Mouse (Mus musculus) hindbrain, embryonic 13.5 days (tissue): ENCODE data around the gene Mmel1. TPM values are rescaled to one million over a fixed set of nuclear protein-coding genes. Genes with fewer than 3 reads are reported as not detected.

Source experiments
- ATAC-seq: fragments of 200-750 bp; cut with Nextera tagmentation; 2 replicates; pipeline ENCODE4 v1.8.0; 2017; ENCODE audit warnings: moderate TSS enrichment; ENCODE audit not compliant: low FRiP score
- H3K27ac ChIP-seq: fragments of 300-500 bp; sonication (generic); 2 replicates; pipeline ENCODE4 v1.5.1; 2015; ENCODE audit warnings: inconsistent platforms, mild to moderate bottlenecking, moderate library complexity
- H3K27me3 ChIP-seq: fragments of 300-500 bp; sonication (generic); 2 replicates; pipeline ENCODE4 v1.6.1; 2015; ENCODE audit warnings: mild to moderate bottlenecking, inconsistent platforms
- H3K36me3 ChIP-seq: fragments of 300-500 bp; sonication (generic); 2 replicates; pipeline ENCODE4 v1.6.1; 2015; ENCODE audit warnings: mild to moderate bottlenecking, inconsistent platforms
- H3K4me1 ChIP-seq: fragments of 300-500 bp; sonication (generic); replicated peaks from 2 replicates; pipeline ENCODE4 v1.6.1; 2015; ENCODE audit warnings: inconsistent platforms
- H3K4me2 ChIP-seq: fragments of 300-500 bp; sonication (generic); 2 replicates; pipeline ENCODE4 v1.6.1; 2015; ENCODE audit warnings: inconsistent platforms, mild to moderate bottlenecking, moderate library complexity
- H3K4me3 ChIP-seq: fragments of 300-500 bp; sonication (generic); 2 replicates; pipeline ENCODE4 v1.5.1; 2015; ENCODE audit warnings: mild to moderate bottlenecking, inconsistent platforms
- H3K9ac ChIP-seq: fragments of 300-500 bp; sonication (generic); 2 replicates; pipeline ENCODE4 v1.6.1; 2015; ENCODE audit warnings: mild to moderate bottlenecking, inconsistent platforms
- H3K9me3 ChIP-seq: fragments of 300-500 bp; sonication (generic); 2 replicates; pipeline ENCODE4 v1.6.1; 2016; ENCODE audit warnings: inconsistent platforms
- WGBS: fragments of 180-500 bp; shearing (Covaris S2); methylation state at CpG from one replicate; pipeline ENCODE4 v1.1.7; 2015; 5-methylcytosine and 5-hydroxymethylcytosine counted together
- polyA plus RNA-seq: library from polyadenylated mRNA; unstranded; fragments of >200 nt; fragmentation: Nextera tagmentation; extraction: Ambion mirVana; gene quantifications from 2 replicates; pipeline ENCODE4 v1.2.1, GENCODE M21; 2015

Gene Mmel1
- polyA plus RNA-seq, 1 experiment from 2014 or later: 0.25 TPM

GRCm38 (mm10) chr4:154914252-154914651 lies 44.9 kb downstream of the Mmel1 start:
- H3K9ac ChIP-seq: no peak overlapping the region
- 0 out of 2 replicates have a peak, but pooled peaks cover 6% of the 10 kb centered on the region for H3K4me1 ChIP-seq
- no peaks in the 10 kb centered on the region for H3K9me3 ChIP-seq
- no peaks in the 10 kb centered on the region for H3K27me3 ChIP-seq
- no peak overlapping the region for H3K4me2 ChIP-seq
- H3K27ac ChIP-seq: no peak overlapping the region
- no peak for ATAC-seq
- no peak overlapping the region for H3K4me3 ChIP-seq
- no peaks in the 10 kb centered on the region for H3K36me3 ChIP-seq
- WGBS: 92% methylated on average over 4 of the region's 4 CpGs

DNA sequence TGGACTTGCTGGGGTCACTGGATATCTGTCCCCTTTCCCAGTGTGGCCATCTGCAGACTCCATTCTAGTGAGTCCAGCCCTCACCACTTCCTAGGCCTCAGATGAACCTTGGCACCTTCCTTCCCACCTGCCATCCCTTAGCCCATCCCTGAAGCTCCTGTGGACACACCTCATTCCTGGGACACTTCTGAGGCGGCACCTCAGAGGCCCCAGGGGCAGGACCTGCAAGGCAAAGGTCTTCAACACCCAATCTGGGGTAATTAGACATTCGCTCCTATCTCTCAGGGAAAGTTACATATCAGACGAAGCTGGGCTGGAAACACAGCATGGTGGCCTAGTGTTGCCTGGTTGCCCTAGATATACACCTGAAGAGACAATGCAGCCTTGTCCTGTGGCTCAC lies 45.3 kb downstream of the Mmel1 start:
- no peak for ATAC-seq
- no peak overlapping the region for H3K9ac ChIP-seq
- WGBS: 92% methylated on average over 3 of the region's 3 CpGs

DNA sequence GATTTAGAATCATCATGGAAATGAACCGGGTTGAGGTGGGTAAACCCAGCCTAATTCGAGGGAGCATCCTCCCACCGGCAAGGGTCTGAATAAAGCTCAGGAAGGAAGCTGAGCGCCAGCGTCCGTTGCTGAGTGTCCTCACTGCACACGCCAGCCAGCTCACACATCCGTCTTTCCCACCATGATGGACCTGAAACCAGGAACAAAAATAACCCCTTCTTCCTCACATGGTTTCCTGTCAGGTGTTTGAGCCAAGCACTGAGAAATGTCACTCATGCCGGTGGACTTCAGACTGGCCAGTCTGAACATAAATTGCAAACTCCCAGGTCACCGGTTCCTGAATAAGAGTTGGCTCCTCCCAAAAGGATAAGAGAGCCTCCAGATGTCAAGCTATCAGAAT lies 45.9 kb downstream of the Mmel1 start:
- Histone ChIP-seq H3K27ac (no peak overlapping the region), H3K4me1 (0 out of 2 replicates have a peak, but pooled peaks cover 6% of the 10 kb centered on the region), H3K9me3 (no peaks in the 10 kb centered on the region), H3K27me3 (no peaks in the 10 kb centered on the region), H3K4me3 (no peak overlapping the region), H3K36me3 (no peaks in the 10 kb centered on the region), H3K4me2 (no peak overlapping the region), H3K9ac (no peak overlapping the region)
- 85% methylated on average over 10 of the region's 10 CpGs for WGBS
- no peak for ATAC-seq

More for the DNA sequence above, 45.3 kb downstream of the Mmel1 start:
- Histone ChIP-seq H3K4me2 (no peak overlapping the region), H3K36me3 (no peaks in the 10 kb centered on the region), H3K27ac (no peak overlapping the region), H3K27me3 (no peaks in the 10 kb centered on the region), H3K4me3 (no peak overlapping the region), H3K4me1 (0 out of 2 replicates have a peak, but pooled peaks cover 6% of the 10 kb centered on the region), H3K9me3 (no peaks in the 10 kb centered on the region)

DNA sequence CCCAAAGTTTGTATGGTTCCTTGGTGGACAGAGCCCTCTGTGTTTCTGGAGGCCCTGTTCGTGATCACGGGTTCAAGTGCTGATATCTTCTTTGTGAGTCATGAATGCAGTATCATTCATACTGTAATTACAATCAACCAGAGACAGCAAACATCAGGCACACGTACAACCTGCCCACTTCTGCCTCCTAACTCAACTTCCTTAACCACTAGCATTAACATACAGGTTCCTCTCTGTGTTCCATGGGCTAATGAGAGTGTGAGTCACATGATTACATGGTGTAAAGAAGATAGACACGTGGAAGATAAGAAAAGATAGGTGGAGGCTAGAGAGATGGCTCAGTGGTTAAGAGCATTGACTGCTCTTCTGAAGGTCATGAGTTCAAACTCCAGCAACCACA lies 47.3 kb downstream of the Mmel1 start:
- Histone ChIP-seq H3K4me2 (no peak overlapping the region), H3K27me3 (no peaks in the 10 kb centered on the region), H3K4me1 (no peaks in the 10 kb centered on the region), H3K27ac (no peak overlapping the region), H3K36me3 (no peaks in the 10 kb centered on the region), H3K4me3 (no peak overlapping the region), H3K9me3 (no peaks in the 10 kb centered on the region), H3K9ac (no peak overlapping the region)
- ATAC-seq: no peak
- 89% methylated on average over 4 of the region's 4 CpGs for WGBS

DNA sequence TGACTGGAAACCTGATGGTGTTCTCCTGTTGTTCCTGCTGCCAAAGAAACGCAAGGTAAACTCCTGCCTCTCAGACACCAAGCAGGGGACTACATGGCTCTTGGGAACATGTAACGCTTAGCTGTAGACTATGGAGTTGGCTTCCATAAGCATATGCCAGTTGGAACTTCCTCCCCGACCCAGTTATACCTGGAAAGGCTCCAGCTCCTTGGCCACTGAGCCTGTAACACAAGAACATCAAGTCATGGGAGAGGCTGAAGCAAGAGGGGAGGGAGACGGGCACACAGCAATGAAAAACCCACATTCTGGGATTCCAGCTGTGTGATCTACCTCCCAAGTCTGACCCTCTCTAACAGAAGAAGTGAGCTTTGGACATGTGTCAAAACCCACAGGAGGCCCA lies 52.9 kb downstream of the Mmel1 start:
- H3K36me3 ChIP-seq: no peaks in the 10 kb centered on the region
- no peaks in the 10 kb centered on the region for H3K9me3 ChIP-seq
- H3K9ac ChIP-seq: no peak overlapping the region
- no peak overlapping the region for H3K4me3 ChIP-seq
- 84% methylated on average over 4 of the region's 4 CpGs for WGBS
- H3K27ac ChIP-seq: no peak overlapping the region
- no peaks in the 10 kb centered on the region for H3K4me1 ChIP-seq
- no peak overlapping the region for H3K4me2 ChIP-seq
- H3K27me3 ChIP-seq: peaks cover 3% of the 10 kb centered on the region; the same call in 1 of the 2 replicates
- ATAC-seq: no peak

- H3K9ac ChIP-seq: no peak overlapping the region
- no peak for ATAC-seq
- H3K4me3 ChIP-seq: no peak overlapping the region
- 90% methylated on average over 5 of the region's 5 CpGs for WGBS
- H3K4me1 ChIP-seq: peaks cover 4% of the 10 kb centered on the region; the same call in 1 of the 2 replicates
- H3K27me3 ChIP-seq: peaks cover 3% of the 10 kb centered on the region; the same call in 1 of the 2 replicates
- H3K36me3 ChIP-seq: no peaks in the 10 kb centered on the region
- H3K9me3 ChIP-seq: no peaks in the 10 kb centered on the region
- no peak overlapping the region for H3K4me2 ChIP-seq
- no peak overlapping the region for H3K27ac ChIP-seq
These were observed 53.5 kb downstream of the Mmel1 start for GRCm38 (mm10) chr4:154922931-154923330.

DNA sequence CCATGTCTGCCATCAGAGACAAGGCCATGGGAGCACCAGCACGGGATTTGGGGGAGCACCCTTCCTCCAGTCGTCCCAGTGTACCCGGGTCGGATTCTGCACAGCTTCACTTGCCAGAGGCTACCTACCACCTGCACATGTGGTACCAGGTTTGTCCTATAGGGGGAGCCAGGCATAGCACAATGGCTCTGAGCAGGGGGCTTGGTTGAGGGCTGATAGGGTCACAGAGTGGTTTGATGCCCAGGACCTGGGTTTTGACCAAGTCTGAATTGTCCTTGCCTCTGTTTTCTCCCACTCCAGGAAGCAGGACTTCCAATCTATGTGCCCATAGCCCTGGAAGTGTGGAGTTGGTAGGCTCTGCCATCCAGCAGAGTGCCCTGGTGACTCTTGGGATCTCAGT lies 56.0 kb downstream of the Mmel1 start:
- Histone ChIP-seq H3K27me3 (peaks cover 3% of the 10 kb centered on the region; the same call in 1 of the 2 replicates), H3K36me3 (no peaks in the 10 kb centered on the region), H3K9me3 (no peaks in the 10 kb centered on the region), H3K4me3 (no peak overlapping the region), H3K9ac (no peak overlapping the region), H3K27ac (no peak overlapping the region), H3K4me1 (peaks cover 10% of the 10 kb centered on the region), H3K4me2 (no peak overlapping the region)
- whole genome bisulfite sequencing: 61% methylated on average over 4 of the region's 4 CpGs
- no peak for ATAC-seq

DNA sequence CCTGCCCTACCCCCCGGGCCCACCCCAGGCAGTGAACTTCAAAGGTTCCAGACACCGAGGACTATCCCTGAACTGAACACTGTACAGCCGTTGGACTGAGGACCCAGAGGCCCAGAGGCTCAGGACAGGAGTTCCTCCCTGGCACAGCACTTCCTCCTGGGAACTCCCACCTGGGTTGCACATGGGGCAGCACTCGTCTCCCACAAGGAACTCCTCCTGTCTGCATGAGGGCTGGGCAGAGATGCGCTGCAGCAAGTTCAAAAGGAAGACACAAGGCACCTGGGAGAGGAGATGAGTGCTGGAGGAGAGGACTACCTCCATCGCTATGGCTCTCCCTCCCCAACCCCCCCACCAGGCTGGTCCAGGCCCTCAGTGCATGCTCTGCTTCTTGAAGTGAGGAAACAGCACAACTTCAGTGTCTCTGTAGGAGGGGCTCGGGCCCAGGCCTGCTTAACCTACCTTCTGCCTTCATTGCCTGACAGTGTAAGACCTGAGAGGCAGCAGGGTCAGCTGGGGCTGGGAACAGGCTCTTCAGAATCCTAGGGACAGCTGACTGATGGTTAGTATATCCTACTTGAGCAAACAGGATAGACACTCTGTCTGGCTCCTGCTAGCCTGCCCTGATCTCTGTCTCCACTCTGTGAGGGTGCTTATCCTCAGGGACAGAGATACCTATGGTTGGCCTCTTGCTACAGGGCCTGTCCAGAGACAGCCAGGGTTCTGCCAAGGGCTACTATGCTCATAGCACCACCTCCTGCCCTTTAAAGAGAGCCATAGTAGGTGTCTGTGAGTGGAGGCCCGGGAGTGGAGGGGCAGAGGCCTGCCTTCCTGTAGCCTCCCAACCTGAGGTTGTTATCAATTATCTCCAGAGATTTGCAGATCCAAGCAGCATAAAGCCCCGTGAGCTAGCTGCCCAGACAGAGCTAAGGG lies 57.8 kb downstream of the Mmel1 start:
- H3K4me3 ChIP-seq: no peak overlapping the region
- ATAC-seq: no peak
- H3K4me2 ChIP-seq: no peak overlapping the region
- no peak overlapping the region for H3K27ac ChIP-seq
- H3K9me3 ChIP-seq: no peaks in the 10 kb centered on the region
- H3K9ac ChIP-seq: no peak overlapping the region
- WGBS: 71% methylated on average over 9 of the region's 9 CpGs
- peaks cover 3% of the 10 kb centered on the region; the same call in 1 of the 2 replicates for H3K27me3 ChIP-seq
- no peaks in the 10 kb centered on the region for H3K36me3 ChIP-seq
- H3K4me1 ChIP-seq: peaks cover 10% of the 10 kb centered on the region

- H3K9ac ChIP-seq: no peak overlapping the region
- H3K9me3 ChIP-seq: no peaks in the 10 kb centered on the region
- no peak overlapping the region for H3K4me3 ChIP-seq
- WGBS: 69% methylated on average over 5 of the region's 5 CpGs
- no peak overlapping the region for H3K4me2 ChIP-seq
- no peak for ATAC-seq
- peaks cover 10% of the 10 kb centered on the region for H3K4me1 ChIP-seq
- peaks cover 3% of the 10 kb centered on the region; the same call in 1 of the 2 replicates for H3K27me3 ChIP-seq
- H3K36me3 ChIP-seq: no peaks in the 10 kb centered on the region
- H3K27ac ChIP-seq: no peak overlapping the region
These were observed 58.5 kb downstream of the Mmel1 start for GRCm38 (mm10) chr4:154927899-154928337.

DNA sequence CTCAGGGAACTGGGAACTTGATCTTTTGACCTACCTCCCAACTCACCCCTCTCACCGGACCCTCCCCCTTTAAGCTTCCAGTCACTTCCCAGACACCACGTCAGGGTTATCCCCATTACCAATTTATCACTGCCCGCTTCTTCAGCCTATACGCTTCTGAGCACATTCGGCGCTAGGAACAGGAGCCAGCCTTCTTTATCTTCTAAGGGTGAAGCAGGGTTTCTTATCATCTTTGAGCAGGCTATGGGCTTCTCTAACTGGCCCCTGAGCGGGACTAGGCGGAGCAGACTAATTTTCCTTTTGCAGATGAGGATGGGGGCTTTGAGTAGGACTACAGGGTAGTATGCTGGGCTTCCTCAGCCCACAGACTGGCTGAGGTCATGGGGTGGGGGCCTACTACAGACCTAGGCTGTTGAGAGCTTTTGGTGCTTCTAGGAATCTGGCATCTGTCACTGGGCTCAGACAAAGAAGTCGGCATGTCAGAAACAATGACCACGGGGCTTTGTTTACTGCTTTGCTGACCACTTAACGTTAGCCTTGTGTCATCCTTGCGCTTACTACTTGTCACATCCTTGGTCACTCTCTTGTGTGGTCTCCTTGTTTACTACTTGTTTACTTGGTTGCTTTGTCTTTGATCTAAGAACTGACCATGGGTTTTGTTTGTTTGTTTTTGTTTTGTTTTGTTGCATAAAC lies 59.2 kb downstream of the Mmel1 start, which contains the start of gene Tnfrsf14:
Gene Tnfrsf14, minus strand, starts transcription at position 169 of the 693 bp plus-strand sequence.
- H3K9ac ChIP-seq: no peak within 1 kb of the TSS
- H3K4me3 ChIP-seq: no peak within 1 kb of the TSS
- no peaks in the 10 kb centered on the region for H3K36me3 ChIP-seq
- H3K4me1 ChIP-seq: peaks cover 12% of the 10 kb centered on the region
- H3K27ac ChIP-seq: no peak within 1 kb of the TSS
- 42% methylated on average over 12 of the region's 12 CpGs for WGBS
- ATAC-seq: no peak
- no peaks in the 10 kb centered on the region for H3K9me3 ChIP-seq
- H3K27me3 ChIP-seq: peaks cover 3% of the 10 kb centered on the region; the same call in 1 of the 2 replicates
- no peak within 1 kb of the TSS for H3K4me2 ChIP-seq

- H3K27ac ChIP-seq: no peak overlapping the region
- no peaks in the 10 kb centered on the region for H3K9me3 ChIP-seq
- H3K36me3 ChIP-seq: no peaks in the 10 kb centered on the region
- H3K4me2 ChIP-seq: no peak overlapping the region
- no peak overlapping the region for H3K9ac ChIP-seq
- H3K4me3 ChIP-seq: no peak overlapping the region
- peaks cover 14% of the 10 kb centered on the region for H3K4me1 ChIP-seq
- peaks cover 3% of the 10 kb centered on the region; the same call in 1 of the 2 replicates for H3K27me3 ChIP-seq
- 77% methylated on average over 12 of the region's 12 CpGs for WGBS
- ATAC-seq: no peak
These were observed 59.8 kb downstream of the Mmel1 start for GRCm38 (mm10) chr4:154929088-154929660.

DNA sequence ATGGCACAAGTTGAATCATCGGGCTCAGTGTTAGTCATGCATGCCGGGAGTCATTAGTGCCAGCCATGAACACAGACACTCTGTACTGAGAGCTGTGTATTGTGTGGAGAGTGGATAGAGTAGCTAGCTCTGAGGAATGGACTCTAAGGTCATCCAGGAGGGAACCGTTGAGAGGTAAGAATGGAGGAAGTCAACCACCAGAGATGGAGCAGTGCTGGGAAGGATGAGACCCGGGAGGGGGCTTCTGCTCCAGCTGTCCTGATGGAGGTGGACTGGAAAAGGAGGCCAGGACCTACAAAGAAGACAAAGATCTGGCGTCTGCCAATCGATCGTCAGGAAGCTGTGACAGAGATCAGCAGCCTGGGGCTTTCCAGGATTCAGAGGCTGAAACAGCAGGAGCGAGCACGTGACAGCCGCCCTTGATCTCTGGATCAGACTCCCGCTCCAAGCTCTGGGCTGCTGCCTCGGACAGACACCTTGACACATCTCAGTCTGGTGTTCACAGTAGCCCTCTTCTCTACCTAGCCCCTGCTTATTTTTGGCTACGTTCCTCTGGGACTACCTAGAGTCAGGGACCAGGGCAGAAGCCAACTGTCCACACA lies 64.0 kb downstream of the Mmel1 start:
- no peak overlapping the region for H3K27ac ChIP-seq
- 70% methylated on average over 13 of the region's 13 CpGs for WGBS
- H3K27me3 ChIP-seq: no peaks in the 10 kb centered on the region

More for the DNA sequence above, 64.0 kb downstream of the Mmel1 start:
- no peak for ATAC-seq
- Histone ChIP-seq H3K9ac (no peak overlapping the region), H3K36me3 (no peaks in the 10 kb centered on the region), H3K4me2 (no peak overlapping the region), H3K4me3 (no peak overlapping the region), H3K9me3 (no peaks in the 10 kb centered on the region), H3K4me1 (peaks cover 8% of the 10 kb centered on the region; the same call in 1 of the 2 replicates)
